Mouse (Mus musculus) neural tube, embryonic 14.5 days (tissue): Measurements from ENCODE around the gene Gm10770. TPM values are rescaled to one million over a fixed set of nuclear protein-coding genes. Genes with fewer than 3 reads are reported as not detected.
A peak's percentile ranks its signal among the peaks of the same experiment; 100 is the strongest.
"Not testable (repeated sequence)": the region's sequence is repeated elsewhere in the genome, so short reads cannot be mapped to it uniquely, and the experiment has no call there.

Experiments
- ATAC-seq: fragments of 200-750 bp; cut with Nextera tagmentation; 2 replicates; pipeline ENCODE4 v1.8.0; 2017; ENCODE audit warnings: low read depth, mild to moderate bottlenecking, moderate TSS enrichment, moderate library complexity
- H3K27ac ChIP-seq: fragments of 300-500 bp; sonication (generic); 2 replicates; pipeline ENCODE4 v1.5.1; 2014; ENCODE audit warnings: low read depth, mild to moderate bottlenecking, control low read depth, low read length, moderate library complexity, mixed read lengths
- H3K27me3 ChIP-seq: fragments of 300-500 bp; sonication (generic); 2 replicates; pipeline ENCODE4 v1.6.1; 2014; ENCODE audit warnings: low read length; ENCODE audit not compliant: control insufficient read depth, insufficient read depth
- H3K36me3 ChIP-seq: fragments of 300-500 bp; sonication (generic); 2 replicates; pipeline ENCODE4 v1.6.1; 2014; ENCODE audit warnings: low read length, mixed read lengths; ENCODE audit not compliant: control insufficient read depth, insufficient read depth
- H3K4me1 ChIP-seq: fragments of 300-500 bp; sonication (generic); 2 replicates; pipeline ENCODE4 v1.6.1; 2014; ENCODE audit warnings: low read length; ENCODE audit not compliant: control insufficient read depth, insufficient read depth
- H3K4me2 ChIP-seq: fragments of 300-500 bp; sonication (generic); 2 replicates; pipeline ENCODE4 v1.6.1; 2014; ENCODE audit warnings: mild to moderate bottlenecking, low read depth, low read length, control low read depth
- H3K4me3 ChIP-seq: fragments of 300-500 bp; sonication (generic); 2 replicates; pipeline ENCODE4 v1.5.1; 2014; ENCODE audit warnings: low read depth, low read length, control low read depth, mixed read lengths
- H3K9ac ChIP-seq: fragments of 300-500 bp; sonication (generic); replicated peaks from 2 replicates; pipeline ENCODE4 v1.6.1; 2014; ENCODE audit warnings: low read depth, mild to moderate bottlenecking, control low read depth, low read length, mixed read lengths
- H3K9me3 ChIP-seq: fragments of 300-500 bp; sonication (generic); 2 replicates; pipeline ENCODE4 v1.6.1; 2016; ENCODE audit warnings: low read length; ENCODE audit not compliant: control insufficient read depth
- WGBS: fragments of 180-500 bp; shearing (Covaris S2); extraction: QIAGEN DNeasy Blood & Tissue Kit; methylation state at CpG from one replicate; pipeline ENCODE4 v1.1.7; 2014; 5-methylcytosine and 5-hydroxymethylcytosine counted together
- polyA plus RNA-seq: library from polyadenylated mRNA; unstranded; fragments of >200 nt; fragmentation: Nextera tagmentation; extraction: Ambion mirVana; gene quantifications from 2 replicates; pipeline ENCODE4 v1.2.1, GENCODE M21; 2014

Gene Gm10770
- not detected in 2 replicates for polyA plus RNA-seq

DNA sequence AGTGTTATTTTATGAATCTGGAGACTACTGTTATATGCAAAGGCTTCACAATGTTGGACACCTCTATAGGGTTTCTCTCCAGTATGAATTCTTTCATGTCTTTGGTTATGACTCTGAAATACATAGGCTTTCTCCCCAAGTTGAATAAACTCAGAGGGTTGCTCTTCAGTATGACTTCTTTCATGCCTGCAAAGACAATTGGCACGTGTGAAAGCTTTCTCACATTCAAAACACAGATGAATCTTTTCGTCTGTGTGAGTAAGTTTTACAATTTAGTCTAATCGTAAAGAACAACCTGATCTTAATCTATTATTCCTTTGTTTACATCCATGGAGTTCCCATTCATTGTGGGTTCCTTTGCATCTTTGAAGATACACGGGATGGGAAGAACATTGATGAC lies at the start of gene Gm10770:
Gene Gm10770 (minus strand): TSS at position 101 of the 400 bp plus-strand sequence.
- not testable (repeated sequence) for H3K9me3 ChIP-seq, H3K27me3 ChIP-seq, H3K36me3 ChIP-seq, H3K27ac ChIP-seq, H3K4me3 ChIP-seq, H3K4me1 ChIP-seq, H3K9ac ChIP-seq, H3K4me2 ChIP-seq, ATAC-seq
- WGBS = 84% methylated on average over 4 of the region's 4 CpGs

GRCm38 (mm10) chr2:150223263-150223662 lies 43.8 kb upstream of the Gm10770 start:
- not testable (repeated sequence) for H3K36me3 ChIP-seq, H3K4me1 ChIP-seq, H3K27me3 ChIP-seq, H3K27ac ChIP-seq, ATAC-seq, H3K4me3 ChIP-seq, H3K9ac ChIP-seq, H3K9me3 ChIP-seq, H3K4me2 ChIP-seq

DNA sequence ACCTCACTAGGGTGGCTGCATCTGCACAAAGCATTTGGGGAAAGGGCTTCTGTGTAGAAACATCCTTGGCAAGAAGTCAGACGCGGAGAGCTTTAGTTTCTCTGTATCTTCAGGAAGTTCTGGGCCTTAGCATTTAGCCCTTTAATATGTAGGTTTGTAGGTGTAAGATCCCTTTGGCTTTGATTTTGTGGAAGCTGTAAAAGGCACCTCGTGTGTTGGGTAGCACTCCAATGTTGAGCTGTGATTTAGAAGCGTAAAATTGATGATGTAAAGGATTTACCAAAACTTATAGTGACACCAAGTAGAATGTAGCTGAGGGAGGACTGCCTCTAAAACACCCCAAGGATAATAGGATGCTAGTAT lies 38.9 kb upstream of the Gm10770 start:
- H3K9me3 ChIP-seq, H3K27me3 ChIP-seq, H3K27ac ChIP-seq, H3K36me3 ChIP-seq, H3K4me1 ChIP-seq: not testable (repeated sequence)
- 0 out of 2 replicates have a peak overlapping the region, but pooled peaks have one; percentile 32 for H3K9ac ChIP-seq
- 21% methylated on average over 3 of the region's 4 CpGs for WGBS
- peak; percentile 25; the same call in 1 of the 2 replicates for ATAC-seq
- peak overlapping the region; percentile 34; the same call in 1 of the 2 replicates for H3K4me2 ChIP-seq
- H3K4me3 ChIP-seq = peak overlapping the region; percentile 34

GRCm38 (mm10) chr2:150217600-150218362 lies 38.3 kb upstream of the Gm10770 start, which contains the start of gene Zfp937:
Gene Zfp937, plus strand, starts transcription at chr2:150218073.
- ATAC-seq = peak; percentile 100
- H3K36me3 ChIP-seq, H3K27ac ChIP-seq, H3K9me3 ChIP-seq, H3K4me1 ChIP-seq, H3K27me3 ChIP-seq: not testable (repeated sequence)
- H3K9ac ChIP-seq = 0 out of 2 replicates have a peak within 1 kb of the TSS, but pooled peaks have one; percentile 32
- H3K4me2 ChIP-seq = peak within 1 kb of the TSS; percentile 34
- WGBS = under 1% methylated on average over 15 of the region's 15 CpGs
- peak within 1 kb of the TSS; percentile 34 for H3K4me3 ChIP-seq

DNA sequence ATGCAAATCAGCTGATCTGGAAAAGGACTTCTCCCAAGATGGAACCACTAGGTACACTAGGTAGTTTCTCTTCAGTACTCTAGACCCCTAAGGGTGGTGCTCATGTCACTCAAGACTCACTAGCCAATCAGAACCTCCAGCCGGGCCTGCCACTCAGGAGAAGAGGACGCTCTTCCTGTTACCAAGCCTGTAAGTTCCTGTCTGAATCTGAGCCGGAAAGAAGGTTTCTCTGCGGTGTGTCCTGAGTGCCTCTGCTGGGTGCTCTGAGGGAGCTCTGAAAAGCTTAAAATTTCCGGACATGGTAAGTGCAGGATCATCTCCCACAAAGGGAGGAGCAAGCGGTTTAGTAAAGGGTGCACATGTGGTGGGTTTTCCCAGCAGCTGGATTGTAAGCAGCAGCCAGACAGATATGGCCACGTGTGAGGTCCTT lies 2.1 kb upstream of the Gm10770 start, which contains the start of gene Gm14139:
Gene Gm14139 (plus strand): TSS at position 186 of the 430 bp plus-strand sequence.
- not testable (repeated sequence) for H3K27ac ChIP-seq, H3K9me3 ChIP-seq, H3K27me3 ChIP-seq, H3K4me2 ChIP-seq, H3K4me3 ChIP-seq, ATAC-seq, H3K9ac ChIP-seq, H3K36me3 ChIP-seq, H3K4me1 ChIP-seq
- 81% methylated on average over 7 of the region's 7 CpGs for WGBS

DNA sequence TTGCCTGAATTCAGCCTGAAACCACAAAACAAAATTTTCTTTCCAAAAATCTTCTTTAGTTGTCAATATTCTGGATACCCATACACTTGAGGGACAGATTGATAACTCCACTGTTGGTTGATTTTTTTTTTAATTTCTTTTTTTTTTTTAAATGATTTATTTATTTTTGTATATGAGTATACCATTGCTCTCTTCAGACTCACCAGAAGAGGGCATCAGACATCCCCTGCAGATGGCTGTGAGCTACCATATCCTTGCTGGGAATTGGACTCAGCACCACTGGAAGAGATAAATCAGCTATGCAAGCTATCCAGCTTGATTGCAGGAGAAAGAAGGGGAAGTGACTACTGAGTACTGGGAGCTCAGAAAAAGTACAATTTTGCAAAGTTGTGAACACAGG lies 1.6 kb upstream of the Gm10770 start:
- not testable (repeated sequence) for ATAC-seq, H3K36me3 ChIP-seq, H3K9ac ChIP-seq, H3K27me3 ChIP-seq, H3K4me2 ChIP-seq, H3K9me3 ChIP-seq, H3K4me1 ChIP-seq, H3K4me3 ChIP-seq, H3K27ac ChIP-seq

- no peaks in the 10 kb centered on the region for H3K9me3 ChIP-seq
- no peak overlapping the region for H3K9ac ChIP-seq
- H3K27ac ChIP-seq = no peak overlapping the region
- H3K36me3 ChIP-seq = no peaks in the 10 kb centered on the region
- no peaks in the 10 kb centered on the region for H3K27me3 ChIP-seq
- H3K4me1 ChIP-seq = no peaks in the 10 kb centered on the region
- no peak overlapping the region for H3K4me3 ChIP-seq
- no peak for ATAC-seq
- H3K4me2 ChIP-seq = no peak overlapping the region
These were observed 5.6 kb downstream of the Gm10770 start for GRCm38 (mm10) chr2:150173833-150174232.

DNA sequence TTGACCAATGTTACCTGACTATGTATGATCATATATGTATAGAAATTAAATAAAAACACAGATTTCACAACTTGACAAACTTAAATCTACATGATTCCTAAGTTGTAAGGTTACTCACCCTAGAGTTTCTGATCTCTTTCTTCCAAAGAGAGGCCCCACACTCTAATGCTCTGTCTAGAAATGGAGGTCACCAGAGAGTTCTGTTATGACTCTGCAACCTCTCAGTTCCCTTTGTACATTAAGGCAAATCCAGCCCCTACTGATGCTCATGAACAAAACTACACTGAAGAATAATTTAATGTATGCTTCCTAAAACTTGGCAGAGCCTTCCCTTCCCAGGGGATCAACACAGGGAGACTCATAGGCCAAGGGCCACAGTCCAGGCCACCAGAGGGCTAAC lies 12.8 kb downstream of the Gm10770 start:
- no peak overlapping the region for H3K4me3 ChIP-seq
- ATAC-seq = no peak
- no peaks in the 10 kb centered on the region for H3K9me3 ChIP-seq
- no peaks in the 10 kb centered on the region for H3K4me1 ChIP-seq
- no peaks in the 10 kb centered on the region for H3K36me3 ChIP-seq
- H3K27ac ChIP-seq = no peak overlapping the region
- no peak overlapping the region for H3K4me2 ChIP-seq
- no peak overlapping the region for H3K9ac ChIP-seq
- H3K27me3 ChIP-seq = no peaks in the 10 kb centered on the region

GRCm38 (mm10) chr2:150136435-150136897 lies 43.0 kb downstream of the Gm10770 start, which contains the start of gene Zfp120:
Gene Zfp120, minus strand, starts transcription at chr2:150136708.
- peaks cover 4% of the 10 kb centered on the region; the same call in 1 of the 2 replicates for H3K4me1 ChIP-seq

More at GRCm38 (mm10) chr2:150136435-150136897, 43.0 kb downstream of the Gm10770 start, which contains the start of gene Zfp120:
- Histone ChIP-seq H3K4me3 (peak within 1 kb of the TSS; percentile 61), H3K9ac (peak within 1 kb of the TSS; percentile 71), H3K27me3 (no peaks in the 10 kb centered on the region), H3K9me3 (no peaks in the 10 kb centered on the region), H3K4me2 (peak within 1 kb of the TSS; percentile 46), H3K36me3 (0 out of 2 replicates have a peak, but pooled peaks cover 5% of the 10 kb centered on the region), H3K27ac (peak within 1 kb of the TSS; percentile 44; the same call in 1 of the 2 replicates)
- under 1% methylated on average over 13 of the region's 13 CpGs for WGBS
- peak; percentile 100 for ATAC-seq
